Mouse (Mus musculus) mouse embryonic stem cell (cell line): ENCODE data around the gene Cdk19.
"Not testable (repeated sequence)": the region's sequence is repeated elsewhere in the genome, so short reads cannot be mapped to it uniquely, and the experiment has no call there.

Experiments used
- in situ Hi-C, 2 experiments: fragments of 300-500 bp; cut with MboI; formaldehyde crosslinking; loops; 1 replicate in 1 of 2; 3 replicates in 1 of 2; pipeline ENCODE4 v1.14.3; 2019 to 2020; ENCODE audit warnings: low sequenced_read_pairs in 2 of 2, low pct_unique_long_range_greater_than_20kb in 1 of 2, mixed read lengths in 1 of 2; ENCODE audit not compliant: unreplicated experiment in 1 of 2

The Cdk19 gene

GRCm38 (mm10) chr10:40497301-40498041, 158.1 kb downstream of the Cdk19 start:
- in situ Hi-C loops: no loop called here

- in situ Hi-C loops: no loop called here
These were observed 159.1 kb downstream of the Cdk19 start for GRCm38 (mm10) chr10:40498426-40498825.

- in situ Hi-C loops: no loop called here
These were observed 160.2 kb downstream of the Cdk19 start for GRCm38 (mm10) chr10:40499314-40500252.

DNA sequence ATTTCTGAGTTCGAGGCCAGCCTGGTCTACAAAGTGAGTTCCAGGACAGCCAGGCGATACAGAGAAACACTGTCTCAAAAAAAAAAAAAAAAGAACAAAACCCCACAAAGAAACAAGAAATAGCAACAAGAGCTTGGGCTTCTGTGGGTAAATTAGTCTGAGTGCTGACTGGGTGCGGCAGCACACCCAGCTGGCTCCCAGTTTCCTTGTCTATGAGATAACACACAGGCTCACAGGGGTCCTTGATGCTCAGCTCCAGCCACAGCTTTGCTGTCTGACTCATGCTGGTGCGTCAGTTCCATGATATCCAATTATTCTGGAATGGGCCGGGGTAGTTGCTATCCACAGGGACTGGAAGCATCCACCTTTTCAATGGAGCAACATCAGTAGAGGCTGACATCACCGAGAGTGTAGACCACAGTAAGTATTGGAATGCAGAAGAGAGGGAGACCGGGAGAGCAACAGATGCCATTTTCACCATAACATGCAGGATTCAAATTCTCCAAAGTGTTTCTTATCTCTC, 161.4 kb downstream of the Cdk19 start:
- in situ Hi-C loops: no loop called here

DNA sequence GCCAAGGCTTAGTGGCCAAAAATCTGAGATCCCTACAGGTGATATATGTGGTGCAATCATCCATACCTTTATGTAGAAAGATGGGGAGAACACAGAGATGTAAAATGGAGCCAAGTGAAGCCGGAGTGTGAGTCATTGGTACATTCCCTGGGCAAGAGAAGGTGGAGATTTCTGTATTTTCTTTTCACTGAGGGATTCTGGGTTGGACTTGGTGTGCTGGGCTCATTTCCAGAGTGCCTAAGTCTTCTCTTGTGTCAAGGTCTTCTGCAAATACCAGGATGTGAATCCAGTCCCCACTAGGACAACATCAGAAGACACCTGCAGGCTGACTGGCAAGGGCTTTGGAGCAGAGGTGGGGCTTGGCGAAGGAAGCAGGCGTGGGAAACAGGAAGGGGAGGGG, 163.4 kb downstream of the Cdk19 start:
- in situ Hi-C loops: no loop called here

- in situ Hi-C loops: no loop called here
These were observed 171.0 kb downstream of the Cdk19 start for GRCm38 (mm10) chr10:40510356-40510755.

- in situ Hi-C loops: no loop called here
These were observed 171.9 kb downstream of the Cdk19 start for GRCm38 (mm10) chr10:40511221-40511677.

GRCm38 (mm10) chr10:40512185-40512584, 172.8 kb downstream of the Cdk19 start:
- in situ Hi-C loops: no loop called here

- in situ Hi-C loops: not testable (repeated sequence)
These were observed 173.6 kb downstream of the Cdk19 start for GRCm38 (mm10) chr10:40512996-40513395.

GRCm38 (mm10) chr10:40515225-40515681, 175.9 kb downstream of the Cdk19 start:
- in situ Hi-C loops: no loop called here

- in situ Hi-C loops: no loop called here
These were observed 177.1 kb downstream of the Cdk19 start for GRCm38 (mm10) chr10:40516421-40516820.

DNA sequence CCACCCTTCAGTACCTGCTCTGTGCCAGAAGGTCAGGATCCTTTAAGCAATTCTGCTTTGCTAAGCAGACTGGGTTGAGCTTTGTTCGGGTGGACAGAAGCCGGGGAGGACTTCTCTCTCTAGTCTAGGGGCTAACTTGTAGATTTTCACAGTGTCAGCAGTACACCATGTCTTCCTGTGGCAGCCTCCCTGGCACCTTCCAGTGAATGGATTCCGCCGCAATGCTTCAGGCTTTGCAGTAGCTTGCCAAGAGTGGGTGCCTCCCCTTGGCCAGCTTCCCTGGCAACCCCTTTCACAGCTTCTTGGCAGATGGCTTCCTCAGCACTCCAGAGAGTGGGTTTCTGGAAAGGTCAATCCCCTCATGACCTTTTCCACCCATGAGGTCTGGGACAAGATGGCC, 180.2 kb downstream of the Cdk19 start:
- in situ Hi-C loops: no loop called here

DNA sequence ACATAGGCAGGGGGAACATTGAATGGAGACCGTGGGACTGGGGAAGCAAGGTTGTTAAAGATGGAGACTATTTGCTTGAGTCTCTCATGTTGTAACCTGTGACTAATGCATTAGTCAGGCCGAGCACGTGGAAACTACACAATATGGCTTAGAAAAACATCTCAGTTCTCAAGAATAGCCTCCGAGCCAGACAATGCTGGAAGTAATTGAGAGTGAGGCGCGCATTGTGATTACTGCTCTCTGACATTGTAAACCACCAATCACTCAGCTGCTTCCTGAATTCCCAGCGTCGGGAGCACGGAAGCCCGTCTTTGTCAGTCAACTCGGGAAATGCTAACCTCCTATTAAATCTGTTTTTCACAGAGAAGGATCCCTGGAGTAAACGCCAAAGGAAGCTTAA, 182.2 kb downstream of the Cdk19 start:
- in situ Hi-C loops: loop anchor here (5.0 to 10.0 kb wide), 3 partner anchors 147 to 264 kb away; partner anchors contain the start of gene Gtf3c6 (in 1 of the 2)

- in situ Hi-C loops: loop anchor here (5.0 to 10.0 kb wide), 3 partner anchors 149 to 266 kb away; partner anchors contain the start of gene Gtf3c6 (in 1 of the 2)
These were observed 184.1 kb downstream of the Cdk19 start for GRCm38 (mm10) chr10:40523312-40523975.

- in situ Hi-C loops: loop anchor here (5.0 to 10.0 kb wide), 3 partner anchors 149 to 267 kb away; partner anchors contain the start of gene Gtf3c6 (in 1 of the 2)
These were observed 184.9 kb downstream of the Cdk19 start for GRCm38 (mm10) chr10:40524032-40524806.

DNA sequence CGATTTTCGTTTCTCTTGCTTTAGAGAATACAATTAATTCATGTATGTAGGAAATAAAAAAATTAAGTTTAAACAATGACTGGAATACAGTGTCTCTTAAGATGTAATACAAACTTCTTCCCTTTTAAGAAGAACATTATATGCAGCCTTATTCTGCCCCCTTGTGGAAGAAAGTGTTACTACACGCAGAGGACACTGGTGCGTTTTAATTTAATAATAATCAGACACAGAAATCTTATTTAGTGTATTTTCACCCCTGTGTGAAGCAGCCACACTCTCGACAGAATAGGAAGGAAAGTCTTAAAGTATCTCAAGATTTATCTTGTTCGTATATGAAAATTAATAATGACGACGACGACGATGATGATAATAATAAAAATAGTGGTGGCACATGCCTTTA, 185.6 kb downstream of the Cdk19 start:
- in situ Hi-C loops: loop anchor here (5.0 to 10.0 kb wide), 3 partner anchors 150 to 268 kb away; partner anchors contain the start of gene Gtf3c6 (in 1 of the 2)

GRCm38 (mm10) chr10:40525616-40526155, 186.3 kb downstream of the Cdk19 start:
- in situ Hi-C loops: loop anchor here in 1 of 2 experiments (10.0 kb wide), 1 partner anchor 151 kb away; no protein-coding TSS in a partner anchor
